Mouse (Mus musculus): ENCODE results near the gene Smim5.

GRCm38 (mm10) chr11:115877174-115877755 lies 22.5 kb upstream of the Smim5 start:
- TF ChIP-seq POLR2A (IDR thresholded peaks at IDR 0.05; ENCODE audit: low read depth, low read length) (no peak), CTCF (conservative IDR thresholded peaks at IDR 0.05; ENCODE audit: insufficient read depth, insufficient read length, low read depth, low read length) (no peak)

Data from kidney, adult 2 months (tissue).